Mouse (Mus musculus): Measurements from ENCODE around the gene Gm10959.
"Not testable (repeated sequence)": the region's sequence is repeated elsewhere in the genome, so short reads cannot be mapped to it uniquely, and the experiment has no call there.

The Gm10959 gene

GRCm38 (mm10) chr3:122919260-122919659 lies at the start of gene Gm10959:
Gene Gm10959, minus strand, starts transcription at chr3:122919360.
- DNase-seq: no peak

DNA sequence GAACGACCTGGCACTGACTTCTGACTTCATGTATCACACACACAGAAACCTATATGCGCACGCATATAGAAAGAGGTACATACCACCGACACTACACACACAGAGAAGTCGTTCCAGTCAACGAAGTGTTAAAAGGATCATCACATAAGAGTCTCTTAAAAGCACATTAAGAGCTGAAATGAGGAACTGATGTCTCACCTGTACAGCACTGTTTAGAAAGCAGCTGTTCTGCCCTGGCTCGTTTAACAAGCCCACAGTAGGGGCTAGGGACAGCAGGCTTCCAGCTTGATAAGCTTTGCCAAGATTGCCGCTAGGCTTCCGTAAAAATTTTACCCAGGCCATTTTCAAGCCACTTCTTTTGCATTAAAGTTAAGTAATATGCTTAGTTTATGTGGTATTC lies 49.2 kb upstream of the Gm10959 start:
- no peak for DNase-seq

GRCm38 (mm10) chr3:122964301-122964700 lies 45.1 kb upstream of the Gm10959 start:
- DNase-seq: no peak

DNA sequence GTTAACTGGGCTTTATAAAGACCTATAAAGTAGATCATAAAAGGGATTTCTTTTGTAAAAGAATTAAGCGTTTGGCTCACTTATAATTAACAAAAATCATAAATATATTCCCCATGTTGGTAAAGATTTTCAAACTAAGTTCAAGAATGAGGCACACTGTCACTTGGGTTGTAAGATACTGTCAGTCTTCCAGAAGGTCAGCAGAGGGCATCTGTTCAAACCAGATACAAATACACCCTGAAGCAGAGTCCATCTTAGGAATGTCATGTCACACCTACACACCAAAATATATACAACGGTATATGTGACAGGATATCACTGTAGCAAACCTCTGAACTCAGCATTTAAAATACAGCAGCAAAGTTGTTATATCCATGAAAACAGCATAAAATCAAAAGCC lies 31.0 kb upstream of the Gm10959 start:
- DNase-seq: no peak

- no peak for DNase-seq
Observed at GRCm38 (mm10) chr3:122943387-122943890, 24.3 kb upstream of the Gm10959 start.

DNA sequence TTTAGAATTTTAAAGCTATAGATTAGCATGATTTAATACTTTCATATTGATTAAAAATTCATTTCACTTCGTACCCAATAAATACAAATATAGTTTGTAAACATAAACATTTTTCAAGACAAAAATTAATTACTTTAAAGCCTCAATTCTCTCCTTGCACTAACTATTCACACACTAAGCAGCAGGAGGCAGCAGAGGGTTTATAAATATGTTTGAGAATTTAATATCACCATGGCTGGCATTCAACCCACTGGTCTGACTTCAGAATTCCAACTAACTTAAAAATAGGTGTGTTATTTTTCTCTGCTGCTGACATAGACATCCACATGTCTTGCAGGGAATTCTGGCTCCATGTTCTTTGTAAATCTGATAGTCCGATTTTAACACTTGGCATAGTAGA lies 20.1 kb upstream of the Gm10959 start:
- DNase-seq: peak in 1 of 2 experiments; percentile 65

DNA sequence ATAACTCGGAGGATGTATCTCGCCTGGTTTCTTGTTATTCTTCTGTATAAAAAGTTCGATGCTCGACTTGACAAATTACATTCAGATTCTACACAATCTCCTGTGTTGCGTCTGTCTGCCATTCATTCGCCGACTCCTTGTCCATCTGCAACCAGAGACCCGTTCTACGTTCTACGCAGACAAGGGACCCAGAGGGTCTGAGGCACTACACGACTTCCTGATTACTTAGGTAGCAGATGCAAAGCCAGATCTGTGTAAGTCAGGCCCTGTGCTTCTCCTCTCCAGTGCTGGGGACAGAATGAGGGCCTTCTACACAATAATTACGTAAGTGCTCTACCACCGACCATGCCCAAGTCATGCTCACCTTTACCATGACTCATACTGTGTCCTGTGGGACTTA lies 18.0 kb upstream of the Gm10959 start:
- DNase-seq: not testable (repeated sequence)

GRCm38 (mm10) chr3:122932466-122932865 lies 13.3 kb upstream of the Gm10959 start:
- DNase-seq: no peak

DNA sequence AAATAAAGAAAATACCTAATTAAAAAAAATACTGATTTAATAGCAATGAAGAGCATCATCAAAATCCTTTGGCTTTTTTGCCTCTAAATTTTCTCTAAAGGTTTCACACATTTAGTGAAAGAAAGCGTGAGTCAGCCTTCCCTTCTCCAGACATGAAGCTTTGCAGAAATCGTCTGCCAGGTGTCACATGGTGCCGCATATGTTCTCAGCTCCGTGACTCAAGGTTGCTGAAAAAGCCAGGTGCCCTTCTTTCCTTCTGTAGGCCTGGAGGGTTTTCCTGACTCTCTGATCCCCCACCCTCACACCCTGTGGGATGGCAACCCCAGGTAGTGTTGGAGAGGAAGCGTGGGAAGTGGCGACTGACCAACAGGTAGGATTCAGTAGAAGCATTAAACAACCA lies 10.6 kb upstream of the Gm10959 start:
- DNase-seq: no peak

DNA sequence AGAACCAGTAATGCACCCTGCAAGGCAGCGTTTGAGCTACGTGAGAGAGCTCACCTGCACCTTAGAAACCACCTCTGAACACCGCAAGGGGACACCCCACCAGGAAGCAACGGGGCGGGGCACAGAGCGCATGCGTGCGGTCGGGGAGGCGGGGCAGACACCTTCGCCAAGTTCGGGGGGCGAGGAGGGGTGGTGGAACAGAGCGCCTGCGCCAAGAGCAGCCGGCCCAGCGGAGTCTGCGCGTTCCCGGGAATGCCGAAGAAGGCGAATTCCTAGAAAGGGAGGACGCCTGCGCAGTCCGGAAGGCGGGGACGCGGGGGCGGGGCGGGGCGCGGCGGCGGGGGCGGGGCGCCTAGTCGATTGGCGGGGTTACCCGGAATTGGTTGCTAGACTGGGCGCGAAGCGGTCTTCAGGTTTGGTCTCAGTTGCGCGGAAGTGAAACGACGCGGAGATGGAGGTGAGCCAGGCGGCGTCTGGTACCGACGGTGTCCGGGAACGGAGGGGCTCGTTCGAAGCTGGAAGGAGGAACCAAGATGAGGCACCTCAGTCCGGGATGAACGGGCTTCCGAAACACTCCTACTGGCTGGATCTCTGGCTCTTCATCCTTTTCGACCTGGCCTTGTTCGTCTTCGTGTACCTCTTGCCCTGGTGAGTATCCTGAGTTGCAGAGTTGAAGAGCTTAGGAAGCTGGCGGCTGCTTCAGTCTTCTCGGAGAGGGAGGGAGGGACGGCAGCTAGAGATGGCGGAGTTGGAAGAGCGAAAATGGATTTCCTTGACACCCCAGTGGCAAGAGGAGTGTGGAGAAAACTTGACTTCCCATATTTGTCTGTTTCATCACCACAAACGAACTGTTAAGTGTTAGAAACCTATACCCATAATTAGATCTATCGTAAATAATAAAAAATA lies 5.1 kb upstream of the Gm10959 start, which contains the start of gene 1810037I17Rik:
Gene 1810037I17Rik, plus strand, starts transcription at position 195 of the 906 bp plus-strand sequence.
- peak; percentile 97 to 99 for DNase-seq

DNA sequence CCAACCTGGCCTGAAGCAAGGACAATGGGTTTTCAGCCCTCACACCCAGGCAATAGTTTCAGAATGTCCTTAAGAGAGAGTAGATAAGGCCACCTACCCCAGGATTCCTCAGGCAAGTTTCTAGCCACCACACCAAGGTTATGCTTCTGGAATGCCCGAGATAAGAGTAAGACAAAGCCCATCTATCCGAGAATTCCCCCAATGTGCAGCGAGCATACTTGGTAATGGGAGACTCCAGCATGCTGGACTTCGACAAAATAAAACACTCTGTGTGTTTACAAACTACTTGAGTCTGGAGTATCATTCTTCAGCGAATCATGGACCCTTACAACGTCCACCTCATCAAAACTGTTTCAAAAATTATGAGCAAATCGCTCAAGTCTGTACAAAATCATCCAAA lies 4.0 kb upstream of the Gm10959 start:
- no peak for DNase-seq

GRCm38 (mm10) chr3:122921676-122922527 lies 2.7 kb upstream of the Gm10959 start:
- peak in 1 of 2 experiments; percentile 25 for DNase-seq

DNA sequence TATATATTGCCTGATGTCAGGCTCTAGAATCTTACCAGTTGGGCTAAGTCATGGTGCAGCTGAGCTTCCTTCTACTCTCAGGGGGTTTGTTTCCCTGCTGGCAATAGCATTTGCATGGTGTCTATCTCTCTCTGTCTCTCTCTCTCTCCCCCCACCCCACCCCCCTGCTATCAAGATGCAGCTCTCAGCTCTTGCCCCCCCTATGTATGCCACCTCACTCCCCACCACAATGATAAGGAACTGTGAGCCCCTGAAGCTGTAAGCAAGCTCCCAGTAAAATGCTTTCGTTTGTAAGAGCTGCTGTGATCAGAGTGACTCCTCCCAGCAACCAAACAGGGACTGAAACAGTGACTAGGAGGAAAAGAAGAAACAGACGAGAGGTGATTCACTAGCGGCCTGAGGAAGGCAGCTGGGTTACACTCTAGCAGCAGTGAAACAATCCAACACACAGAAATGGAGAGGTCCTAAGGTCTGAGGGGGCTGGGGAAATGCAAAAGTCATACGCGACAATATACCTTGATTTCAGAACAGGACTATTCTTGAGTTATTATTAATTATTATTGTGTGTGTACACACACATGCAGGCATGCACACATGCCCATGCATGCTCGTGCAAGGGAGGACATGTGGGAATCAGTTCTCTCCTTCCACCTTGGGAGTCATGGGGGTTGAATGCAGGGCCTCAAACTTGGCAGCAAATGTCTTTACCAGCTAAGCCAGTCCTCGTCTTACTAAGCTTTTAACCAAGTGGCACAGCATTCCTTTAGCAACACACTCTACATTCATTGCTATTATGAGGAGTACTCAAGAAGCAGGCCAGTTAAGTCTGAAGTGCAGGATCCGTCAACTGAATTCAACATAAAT lies 1.6 kb upstream of the Gm10959 start:
- DNase-seq: no peak

DNA sequence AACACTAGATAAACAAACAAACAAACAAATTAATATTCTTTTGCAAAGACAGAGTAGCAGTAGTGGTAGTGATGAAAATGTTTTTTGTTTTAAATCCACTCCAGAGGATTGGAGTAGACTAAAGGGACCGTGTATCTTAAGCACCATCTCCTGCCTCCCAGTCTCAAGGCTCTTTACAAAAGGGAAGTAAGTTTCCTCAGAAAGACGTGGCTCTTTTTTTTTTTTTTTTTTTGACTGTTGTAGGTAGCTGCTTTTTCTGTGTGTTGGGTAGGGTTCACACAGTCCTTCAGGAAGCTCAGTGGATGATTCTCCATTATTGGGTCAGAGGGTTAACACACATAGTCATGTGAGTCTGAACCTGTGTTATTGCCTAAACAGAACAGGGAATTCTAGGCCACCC lies 488 bp downstream of the Gm10959 start:
- no peak for DNase-seq

GRCm38 (mm10) chr3:122916191-122916680 lies 2.9 kb downstream of the Gm10959 start:
- no peak for DNase-seq

DNA sequence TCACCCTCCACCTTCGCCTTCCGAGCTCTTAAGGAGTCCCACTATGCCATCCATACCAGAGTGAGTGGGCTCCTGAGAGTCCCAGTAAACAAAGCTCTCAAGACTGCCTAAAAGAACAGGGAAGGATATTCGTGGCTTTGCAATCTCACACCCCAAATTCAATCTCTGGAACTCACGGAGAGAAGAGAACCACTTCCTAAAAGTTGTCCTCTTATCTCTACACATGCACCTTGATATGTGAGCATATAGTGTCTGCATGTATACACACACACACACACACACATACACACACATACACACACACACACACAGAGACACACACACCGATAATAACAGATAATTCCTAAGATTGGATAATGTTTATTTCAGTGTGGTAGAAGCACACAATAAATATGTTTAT lies 3.7 kb downstream of the Gm10959 start:
- DNase-seq: no peak

DNA sequence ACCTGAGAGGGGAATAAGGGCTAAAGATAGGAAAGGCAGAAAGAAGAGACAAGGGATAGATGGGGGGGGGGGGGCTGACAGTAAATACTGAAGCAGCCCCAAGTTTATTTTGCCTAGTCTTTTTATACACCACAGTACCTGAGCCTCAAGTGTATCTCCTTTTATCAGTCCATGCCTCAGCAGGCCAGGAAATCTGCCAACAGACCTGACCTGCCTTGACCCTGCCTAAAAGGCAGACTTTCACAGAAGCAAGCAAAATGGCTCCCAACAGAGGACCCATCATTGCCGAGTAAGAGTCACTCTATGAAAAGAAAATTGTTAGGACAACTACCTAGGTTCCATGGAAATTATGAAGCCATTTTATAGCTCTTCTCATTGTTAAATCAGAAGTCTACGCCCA lies 11.3 kb downstream of the Gm10959 start:
- DNase-seq: no peak

GRCm38 (mm10) chr3:122903746-122904433 lies 15.3 kb downstream of the Gm10959 start:
- peak in 1 of 2 experiments; percentile 56 for DNase-seq

GRCm38 (mm10) chr3:122898254-122898653 lies 20.9 kb downstream of the Gm10959 start:
- DNase-seq: no peak

DNA sequence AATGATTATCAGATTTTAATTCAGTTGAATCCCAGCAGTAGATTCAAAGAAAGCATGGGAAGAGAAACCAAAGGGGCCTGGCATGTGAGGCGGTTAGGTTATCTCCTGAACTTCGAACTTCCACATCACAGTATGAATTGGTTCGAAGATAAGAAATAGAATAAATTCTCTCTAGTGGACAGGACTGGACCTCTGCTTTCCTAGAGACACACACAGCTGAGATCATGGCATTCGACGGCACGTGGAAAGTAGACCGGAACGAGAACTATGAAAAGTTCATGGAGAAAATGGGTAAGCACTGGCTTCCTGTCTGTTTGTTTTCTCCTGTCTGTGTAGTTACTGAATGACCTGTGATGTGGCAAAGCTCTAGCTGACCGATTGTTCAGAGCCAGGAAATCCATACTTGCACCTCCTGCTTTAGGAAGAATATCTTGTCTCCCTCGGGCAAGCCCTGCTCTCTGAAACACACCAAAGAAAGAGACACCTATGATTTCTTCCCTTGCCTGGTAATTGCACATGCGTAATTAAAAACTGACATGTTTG lies 23.9 kb downstream of the Gm10959 start:
- no peak for DNase-seq

DNA sequence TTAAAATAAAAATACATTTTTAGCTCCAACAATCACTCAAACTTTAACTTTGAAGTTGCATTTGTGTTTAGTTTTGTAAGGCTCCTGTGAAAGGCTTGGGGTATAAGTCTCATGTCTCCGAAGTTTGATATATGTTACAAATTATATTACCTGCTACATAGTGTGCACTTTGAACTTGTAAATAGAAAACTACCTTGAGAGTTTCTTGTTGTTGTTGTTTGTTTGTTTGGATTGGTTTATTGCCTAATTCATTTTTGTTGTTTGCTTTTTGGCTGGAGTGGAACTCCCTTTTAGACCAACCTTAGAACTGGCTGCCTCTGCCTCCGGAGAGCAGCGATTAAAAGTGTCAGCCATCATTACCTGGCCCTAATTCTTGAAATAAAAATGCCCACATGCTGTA lies 24.4 kb downstream of the Gm10959 start, which contains the start of gene Fabp2:
Gene Fabp2, plus strand, starts transcription at position 301 of the 400 bp plus-strand sequence.
- no peak for DNase-seq
